Mouse (Mus musculus) sigmoid colon, adult 10 weeks (tissue): ENCODE data around the gene Xcl1. TPM values are rescaled to one million over a fixed set of nuclear protein-coding genes. Genes with fewer than 3 reads are reported as not detected.

Source experiments
- polyA plus RNA-seq: library from polyadenylated mRNA; stranded (reverse); fragments of 350-450 nt; fragmentation: Illumina TruSeq; extraction: RNeasy Lipid Tissue Mini Kit (QIAGEN cat#74804); gene quantifications from one replicate; pipeline ENCODE4 v1.2.3, GENCODE M21; 2014; ENCODE audit warnings: low read depth, low replicate concordance

The Xcl1 gene
- not detected for polyA plus RNA-seq

GRCm38 (mm10) chr1:164935477-164936044, at the start of gene Xcl1:
Gene Xcl1, minus strand, starts transcription at chr1:164935527.

Other genes starting within 250 kb of the Xcl1 start
- gene Dpt, start 138.9 kb downstream of the Xcl1 start, polyA plus RNA-seq, result 246 TPM
- not detected for gene Tbx19, start 225.2 kb upstream of the Xcl1 start, polyA plus RNA-seq